Mouse (Mus musculus): ENCODE measurements around the gene Gucd1. TPM values are rescaled to one million over a fixed set of nuclear protein-coding genes. Genes with fewer than 3 reads are reported as not detected.
"Not testable (repeated sequence)": the region's sequence is repeated elsewhere in the genome, so short reads cannot be mapped to it uniquely, and the experiment has no call there.

Gene Gucd1
- polyA plus RNA-seq, 1 experiment from 2014 or later: 40.4 TPM

DNA sequence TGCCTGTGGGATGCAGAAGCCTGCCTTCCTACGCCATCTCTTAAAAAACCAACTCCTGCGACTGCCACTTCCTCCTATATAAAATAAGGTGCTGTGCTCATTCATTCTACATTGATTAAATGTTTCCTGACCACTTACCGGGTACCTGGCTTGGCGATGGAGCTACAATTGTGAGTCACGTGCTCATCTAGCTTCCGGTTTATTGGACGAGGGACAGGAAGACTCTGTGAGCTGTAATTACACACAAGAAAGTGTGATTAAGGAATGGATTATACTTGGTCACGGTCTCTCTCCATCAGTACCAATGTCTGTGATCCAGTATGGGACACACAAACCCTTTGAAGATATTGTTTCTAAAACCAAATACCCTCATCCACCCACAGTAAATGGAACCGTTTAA, 153.0 kb downstream of the Gucd1 start:
- Histone ChIP-seq H3K36me3 (ENCODE audit: control insufficient read depth, insufficient read depth, low read length) (no peaks in the 10 kb centered on the region), H3K4me3 (ENCODE audit: low read depth, low read length) (no peak overlapping the region), H3K4me2 (ENCODE audit: low read length) (no peak overlapping the region), H3K4me1 (replicated peaks; ENCODE audit: control insufficient read depth, insufficient read depth, low read length) (no peaks in the 10 kb centered on the region; the same call in 1 of the 2 replicates), H3K27ac (ENCODE audit: low read depth) (no peak overlapping the region), H3K9ac (ENCODE audit: low read length) (no peak overlapping the region), H3K27me3 (replicated peaks; ENCODE audit: control insufficient read depth, insufficient read depth, low read length) (no peaks in the 10 kb centered on the region), H3K9me3 (ENCODE audit: control insufficient read depth, low read length) (no peaks in the 10 kb centered on the region)
- WGBS: 73% methylated on average over 9 of the region's 9 CpGs
- ATAC-seq (replicated peaks; ENCODE audit: low FRiP score, low TSS enrichment, low read depth) (no peak; the same call in 1 of the 2 replicates), DNase-seq (ENCODE audit: low spot score) (no peak)

GRCm38 (mm10) chr10:75364214-75364690, 153.5 kb downstream of the Gucd1 start:
- not testable (repeated sequence) for H3K4me2 ChIP-seq (ENCODE audit: low read length); H3K9me3 ChIP-seq (ENCODE audit: control insufficient read depth, low read length); H3K9ac ChIP-seq (ENCODE audit: low read length); H3K36me3 ChIP-seq (ENCODE audit: control insufficient read depth, insufficient read depth, low read length); H3K4me3 ChIP-seq (ENCODE audit: low read depth, low read length); DNase-seq (ENCODE audit: low spot score); H3K27me3 ChIP-seq (replicated peaks; ENCODE audit: control insufficient read depth, insufficient read depth, low read length); H3K4me1 ChIP-seq (replicated peaks; ENCODE audit: control insufficient read depth, insufficient read depth, low read length)
- WGBS: 22% methylated on average over 1 of the region's 1 CpGs
- H3K27ac ChIP-seq (ENCODE audit: low read depth): 0 out of 2 replicates have a peak overlapping the region, but pooled peaks have one; percentile 34
- peak; percentile 77; the same call in 1 of the 2 replicates for ATAC-seq (replicated peaks; ENCODE audit: low FRiP score, low TSS enrichment, low read depth)

DNA sequence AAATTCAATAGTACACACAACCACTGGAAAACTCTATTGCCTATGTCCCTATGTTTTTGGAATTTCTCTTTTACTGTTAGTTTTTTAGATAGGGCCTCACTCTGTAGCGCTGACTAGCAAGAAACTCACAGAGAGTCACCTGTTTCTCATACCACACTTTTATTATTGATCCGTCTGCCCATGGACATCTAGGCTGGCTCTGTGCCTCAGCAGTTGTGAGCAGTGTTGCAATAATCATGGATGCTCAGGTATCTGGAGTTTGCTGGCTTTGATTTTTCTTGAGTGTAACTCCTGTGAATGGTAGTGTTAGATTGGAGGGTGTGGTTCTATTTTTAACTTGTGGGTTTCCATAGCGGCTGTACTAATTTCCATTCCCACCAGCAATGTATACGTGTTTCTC, 162.4 kb downstream of the Gucd1 start:
- Histone ChIP-seq H3K9me3 (ENCODE audit: control insufficient read depth, low read length) (no peaks in the 10 kb centered on the region), H3K4me3 (ENCODE audit: low read depth, low read length) (no peak overlapping the region), H3K9ac (ENCODE audit: low read length) (no peak overlapping the region), H3K4me1 (replicated peaks; ENCODE audit: control insufficient read depth, insufficient read depth, low read length) (no peaks in the 10 kb centered on the region), H3K27me3 (replicated peaks; ENCODE audit: control insufficient read depth, insufficient read depth, low read length) (no peaks in the 10 kb centered on the region), H3K36me3 (ENCODE audit: control insufficient read depth, insufficient read depth, low read length) (no peaks in the 10 kb centered on the region), H3K27ac (ENCODE audit: low read depth) (no peak overlapping the region), H3K4me2 (ENCODE audit: low read length) (no peak overlapping the region)
- WGBS: 74% methylated on average over 4 of the region's 4 CpGs
- no peak for DNase-seq (ENCODE audit: low spot score)
- no peak for ATAC-seq (replicated peaks; ENCODE audit: low FRiP score, low TSS enrichment, low read depth)

DNA sequence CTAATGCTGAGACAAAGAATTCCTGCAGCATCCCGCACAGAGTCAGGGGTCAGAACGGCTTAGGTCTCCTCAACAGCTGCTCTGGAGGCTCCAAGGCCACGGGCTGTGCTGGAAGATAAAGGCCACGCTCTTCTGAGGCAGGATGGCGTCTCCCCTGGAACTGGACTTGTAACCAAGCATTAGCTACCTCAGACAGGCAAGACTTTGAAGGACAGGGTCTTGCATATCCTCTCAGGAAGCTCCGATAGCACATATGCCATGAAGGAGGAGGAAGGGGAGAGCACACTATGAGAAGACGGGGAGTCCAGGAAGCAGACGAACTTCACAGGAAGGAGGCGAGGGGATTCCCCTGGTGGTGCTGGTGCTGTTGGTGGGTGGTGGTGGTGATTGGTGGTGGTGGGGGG, 163.9 kb downstream of the Gucd1 start:
- H3K4me3 ChIP-seq (ENCODE audit: low read depth, low read length); H3K27ac ChIP-seq (ENCODE audit: low read depth); H3K4me2 ChIP-seq (ENCODE audit: low read length); H3K36me3 ChIP-seq (ENCODE audit: control insufficient read depth, insufficient read depth, low read length); H3K9ac ChIP-seq (ENCODE audit: low read length); ATAC-seq (replicated peaks; ENCODE audit: low FRiP score, low TSS enrichment, low read depth); H3K4me1 ChIP-seq (replicated peaks; ENCODE audit: control insufficient read depth, insufficient read depth, low read length); H3K9me3 ChIP-seq (ENCODE audit: control insufficient read depth, low read length); H3K27me3 ChIP-seq (replicated peaks; ENCODE audit: control insufficient read depth, insufficient read depth, low read length): not testable (repeated sequence)
- peak; percentile 43 for DNase-seq (ENCODE audit: low spot score)
- WGBS: 65% methylated on average over 7 of the region's 9 CpGs

- ATAC-seq (replicated peaks; ENCODE audit: low FRiP score, low TSS enrichment, low read depth) (no peak), DNase-seq (ENCODE audit: low spot score) (no peak)
- Histone ChIP-seq H3K27ac (ENCODE audit: low read depth) (no peak overlapping the region), H3K4me3 (ENCODE audit: low read depth, low read length) (no peak overlapping the region), H3K36me3 (ENCODE audit: control insufficient read depth, insufficient read depth, low read length) (no peaks in the 10 kb centered on the region), H3K9ac (ENCODE audit: low read length) (no peak overlapping the region), H3K9me3 (ENCODE audit: control insufficient read depth, low read length) (no peaks in the 10 kb centered on the region), H3K4me1 (replicated peaks; ENCODE audit: control insufficient read depth, insufficient read depth, low read length) (no peaks in the 10 kb centered on the region), H3K4me2 (ENCODE audit: low read length) (no peak overlapping the region), H3K27me3 (replicated peaks; ENCODE audit: control insufficient read depth, insufficient read depth, low read length) (no peaks in the 10 kb centered on the region)
- WGBS: 94% methylated on average over 12 of the region's 12 CpGs
These were observed 165.2 kb downstream of the Gucd1 start for GRCm38 (mm10) chr10:75352541-75352940.

- 83% methylated on average over 5 of the region's 5 CpGs for WGBS
- Histone ChIP-seq H3K4me2 (ENCODE audit: low read length) (no peak overlapping the region), H3K9ac (ENCODE audit: low read length) (no peak overlapping the region), H3K36me3 (ENCODE audit: control insufficient read depth, insufficient read depth, low read length) (no peaks in the 10 kb centered on the region), H3K27me3 (replicated peaks; ENCODE audit: control insufficient read depth, insufficient read depth, low read length) (no peaks in the 10 kb centered on the region), H3K27ac (ENCODE audit: low read depth) (no peak overlapping the region), H3K4me3 (ENCODE audit: low read depth, low read length) (no peak overlapping the region), H3K4me1 (replicated peaks; ENCODE audit: control insufficient read depth, insufficient read depth, low read length) (no peaks in the 10 kb centered on the region), H3K9me3 (ENCODE audit: control insufficient read depth, low read length) (no peaks in the 10 kb centered on the region)
- DNase-seq (ENCODE audit: low spot score) (no peak), ATAC-seq (replicated peaks; ENCODE audit: low FRiP score, low TSS enrichment, low read depth) (no peak)
These were observed 167.2 kb downstream of the Gucd1 start for GRCm38 (mm10) chr10:75350564-75350963.

DNA sequence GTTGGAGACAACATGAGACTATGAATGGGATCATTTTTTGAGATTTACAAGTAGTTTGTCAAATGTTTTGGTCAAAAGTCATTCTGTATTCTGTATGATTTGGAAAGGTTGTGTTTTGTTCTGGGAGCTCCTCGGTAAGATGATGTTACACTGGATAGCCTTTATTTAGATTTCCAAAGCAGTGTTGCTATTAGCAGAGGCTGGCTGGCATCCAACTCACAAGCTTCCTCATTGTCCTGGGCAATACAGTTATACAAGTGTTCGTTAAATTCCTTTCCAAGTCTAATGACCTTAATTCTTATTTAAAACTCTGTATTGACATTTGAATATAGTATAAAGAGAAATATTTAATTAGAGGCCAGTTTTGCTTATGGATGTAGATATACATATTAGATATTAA, 172.5 kb downstream of the Gucd1 start:
- no peak overlapping the region for H3K4me3 ChIP-seq (ENCODE audit: low read depth, low read length)
- no peaks in the 10 kb centered on the region for H3K4me1 ChIP-seq (replicated peaks; ENCODE audit: control insufficient read depth, insufficient read depth, low read length)
- H3K27me3 ChIP-seq (replicated peaks; ENCODE audit: control insufficient read depth, insufficient read depth, low read length): no peaks in the 10 kb centered on the region
- no peak overlapping the region for H3K4me2 ChIP-seq (ENCODE audit: low read length)
- no peaks in the 10 kb centered on the region for H3K36me3 ChIP-seq (ENCODE audit: control insufficient read depth, insufficient read depth, low read length)
- 47% methylated on average over 2 of the region's 2 CpGs for WGBS
- no peak overlapping the region for H3K27ac ChIP-seq (ENCODE audit: low read depth)
- ATAC-seq (replicated peaks; ENCODE audit: low FRiP score, low TSS enrichment, low read depth) (no peak), DNase-seq (ENCODE audit: low spot score) (no peak)
- H3K9me3 ChIP-seq (ENCODE audit: control insufficient read depth, low read length): no peaks in the 10 kb centered on the region
- H3K9ac ChIP-seq (ENCODE audit: low read length): no peak overlapping the region

DNA sequence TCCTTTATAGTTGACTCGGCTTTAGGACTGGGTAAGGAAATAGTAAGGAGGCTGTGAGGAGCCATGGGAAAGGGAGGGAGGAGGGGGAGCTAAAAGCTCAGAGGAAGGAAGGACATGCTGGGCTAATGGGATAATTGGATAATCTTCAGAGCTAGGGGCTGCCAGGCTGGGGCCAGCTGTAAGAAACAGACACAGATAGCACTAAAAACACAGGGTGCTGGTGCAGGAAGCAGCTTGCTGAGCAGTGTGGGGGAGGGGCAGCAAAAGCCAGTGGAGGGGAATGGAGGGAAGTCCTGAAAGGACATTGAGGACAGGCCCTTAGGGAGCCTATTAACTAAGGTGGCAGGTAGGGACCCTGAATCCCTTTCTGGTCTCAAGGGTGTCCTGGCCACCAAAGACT, 173.2 kb downstream of the Gucd1 start:
- H3K9me3 ChIP-seq (ENCODE audit: control insufficient read depth, low read length); H3K4me1 ChIP-seq (replicated peaks; ENCODE audit: control insufficient read depth, insufficient read depth, low read length); H3K36me3 ChIP-seq (ENCODE audit: control insufficient read depth, insufficient read depth, low read length); H3K9ac ChIP-seq (ENCODE audit: low read length); H3K27me3 ChIP-seq (replicated peaks; ENCODE audit: control insufficient read depth, insufficient read depth, low read length); DNase-seq (ENCODE audit: low spot score); H3K4me2 ChIP-seq (ENCODE audit: low read length); H3K4me3 ChIP-seq (ENCODE audit: low read depth, low read length); H3K27ac ChIP-seq (ENCODE audit: low read depth): not testable (repeated sequence)
- 54% methylated on average over 1 of the region's 1 CpGs for WGBS
- 0 out of 2 replicates have a peak, but pooled peaks have one; percentile 47 for ATAC-seq (replicated peaks; ENCODE audit: low FRiP score, low TSS enrichment, low read depth)

- Histone ChIP-seq H3K36me3 (ENCODE audit: control insufficient read depth, insufficient read depth, low read length) (no peaks in the 10 kb centered on the region), H3K27me3 (replicated peaks; ENCODE audit: control insufficient read depth, insufficient read depth, low read length) (no peaks in the 10 kb centered on the region), H3K4me1 (replicated peaks; ENCODE audit: control insufficient read depth, insufficient read depth, low read length) (no peaks in the 10 kb centered on the region), H3K27ac (ENCODE audit: low read depth) (no peak overlapping the region), H3K9me3 (ENCODE audit: control insufficient read depth, low read length) (no peaks in the 10 kb centered on the region), H3K4me3 (ENCODE audit: low read depth, low read length) (no peak overlapping the region), H3K9ac (ENCODE audit: low read length) (no peak overlapping the region), H3K4me2 (ENCODE audit: low read length) (no peak overlapping the region)
- no peak for DNase-seq (ENCODE audit: low spot score)
- no peak for ATAC-seq (replicated peaks; ENCODE audit: low FRiP score, low TSS enrichment, low read depth)
- WGBS: 33% methylated on average over 8 of the region's 8 CpGs
These were observed 175.8 kb downstream of the Gucd1 start for GRCm38 (mm10) chr10:75341936-75342335.

All from intestine, embryonic 14.5 days (tissue).